Comparison of ENCODE assay signal across 16 mouse cellular contexts in the genomic region with DNA sequence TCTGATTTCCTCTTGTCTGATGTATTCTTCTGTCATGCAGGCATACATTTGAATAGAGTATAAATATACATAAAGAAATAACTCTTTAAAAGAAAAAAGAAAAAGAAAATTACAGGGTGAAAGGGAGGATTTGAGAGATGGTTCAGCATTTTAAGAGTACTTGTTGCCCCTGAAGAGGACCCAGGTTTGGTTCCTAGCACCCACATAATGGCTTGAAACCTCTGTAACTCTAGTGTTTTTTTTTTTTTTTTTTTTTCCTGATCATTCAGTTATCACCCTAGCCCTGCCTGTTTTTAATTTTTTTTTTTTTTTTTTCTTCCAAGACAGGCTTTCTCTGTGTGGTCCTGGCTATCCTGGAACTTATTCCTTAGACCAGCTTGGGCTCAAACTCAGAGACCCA.
"Had no signal": no experiment of that assay in that cellular context is flagged by ENCODE, and none has a peak within 500 bp of the region (broad histone marks: within the 10 kb centered on the region; RNA-seq: fewer than 3 reads in every experiment).

No protein-coding gene starts in this region.

- H3K27me3 ChIP-seq: neural tube, embryonic 13.5 days; neural tube, embryonic 15.5 days; stomach, embryonic 15.5 days had no signal

- H3K27ac ChIP-seq: neural tube, embryonic 13.5 days; neural tube, embryonic 15.5 days; stomach, embryonic 15.5 days; stomach, postnatal 0 days had no signal

- H3K4me2 ChIP-seq: neural tube, embryonic 13.5 days; neural tube, embryonic 15.5 days; stomach, embryonic 15.5 days had no signal

- DNase-seq: retina, postnatal 1 day; right cerebral cortex, adult 18-20 months; right cerebral cortex, postnatal 14 days; right cerebral cortex, postnatal 25 days; right cerebral cortex, postnatal 4 days; spleen, adult 18-20 months; thymus, adult 18-20 months; thymus, adult 2 months; thymus, postnatal 14 days; thymus, postnatal 25 days; thymus, postnatal 36 days; thymus, postnatal 4 days had no signal

- H3K36me3 ChIP-seq: neural tube, embryonic 13.5 days; neural tube, embryonic 15.5 days had no signal

- H3K9ac ChIP-seq: neural tube, embryonic 13.5 days; neural tube, embryonic 15.5 days; stomach, embryonic 15.5 days had no signal

- H3K9me3 ChIP-seq: neural tube, embryonic 13.5 days; neural tube, embryonic 15.5 days; stomach, embryonic 15.5 days had no signal

- H3K4me1 ChIP-seq: neural tube, embryonic 15.5 days; stomach, embryonic 15.5 days had no signal

- H3K4me3 ChIP-seq: neural tube, embryonic 13.5 days; neural tube, embryonic 15.5 days; stomach, embryonic 15.5 days had no signal
